Mouse (Mus musculus): ENCODE data around the gene Klhl25.

GRCm38 (mm10) chr7:75910652-75911035, 62.5 kb downstream of the Klhl25 start:
- no peak for TF ChIP-seq CTCF (IDR thresholded peaks at IDR 0.05; ENCODE audit: low read depth)
- no peak for TF ChIP-seq EP300 (IDR thresholded peaks at IDR 0.05; ENCODE audit: low read depth)
